14 mouse cellular contexts compared by ENCODE assay signal in genomic region chr5:93144874-93145273, GRCm38 (mm10). TPM values are rescaled to one million over a fixed set of nuclear protein-coding genes. Genes with fewer than 3 reads are reported as not detected.
DNase-seq lines count a peak whose midpoint lies in the region; ATAC-seq and TF ChIP-seq lines count a peak whose summit lies in the region.
"Had no signal": no experiment of that assay in that cellular context is flagged by ENCODE, and none has a peak within 500 bp of the region (broad histone marks: within the 10 kb centered on the region; RNA-seq: fewer than 3 reads in every experiment).

No protein-coding gene starts in this region.

- H3K9me3 ChIP-seq in hindbrain, embryonic 16.5 days (ENCODE audit: control insufficient read depth, low read length), result no peaks in the 10 kb centered on the region
- no peaks in the 10 kb centered on the region for H3K9me3 ChIP-seq in hindbrain, postnatal 0 days (ENCODE audit: low read length)
- H3K9me3 ChIP-seq in forebrain, embryonic 13.5 days (replicated peaks), result no peaks in the 10 kb centered on the region
- H3K9me3 ChIP-seq: heart, embryonic 13.5 days; liver, embryonic 15.5 days; neural tube, embryonic 12.5 days had no signal

- TF ChIP-seq CTCF in hindbrain, postnatal 0 days (IDR thresholded peaks at IDR 0.05; ENCODE audit: low read depth), result no peak

- WGBS in hindbrain, embryonic 16.5 days, result 36% methylated on average over 5 of the region's 5 CpGs
- WGBS in hindbrain, postnatal 0 days, result 19% methylated on average over 5 of the region's 5 CpGs
- WGBS in forebrain, embryonic 13.5 days, result 10% methylated on average over 5 of the region's 5 CpGs

- intact Hi-C loops in left cerebral cortex, postnatal 25 days (cut with DNase I), result no loop called here

- H3K4me3 ChIP-seq in hindbrain, embryonic 16.5 days (ENCODE audit: low read length), result no peak overlapping the region
- no peak overlapping the region for H3K4me3 ChIP-seq in hindbrain, postnatal 0 days (ENCODE audit: low read length)
- no peak overlapping the region for H3K4me3 ChIP-seq in forebrain, embryonic 13.5 days
- H3K4me3 ChIP-seq: heart, embryonic 13.5 days; liver, embryonic 15.5 days; neural tube, embryonic 12.5 days had no signal

- H3K4me1 ChIP-seq in hindbrain, embryonic 16.5 days (ENCODE audit: control insufficient read depth, insufficient read depth, low read depth, low read length), result peaks cover 3% of the 10 kb centered on the region
- H3K4me1 ChIP-seq in hindbrain, postnatal 0 days (ENCODE audit: insufficient read depth, low read length), result no peaks in the 10 kb centered on the region
- H3K4me1 ChIP-seq in forebrain, embryonic 13.5 days, result peaks cover 30% of the 10 kb centered on the region

- no peak overlapping the region for H3K9ac ChIP-seq in hindbrain, embryonic 16.5 days (ENCODE audit: low read depth, low read length)
- no peak overlapping the region for H3K9ac ChIP-seq in hindbrain, postnatal 0 days (replicated peaks; ENCODE audit: low read length)
- H3K9ac ChIP-seq in forebrain, embryonic 13.5 days, result no peak overlapping the region
- H3K9ac ChIP-seq: heart, embryonic 13.5 days; liver, embryonic 15.5 days; neural tube, embryonic 12.5 days had no signal

- no peak for DNase-seq in hindbrain, postnatal 0 days (ENCODE audit: low spot score)
- peak; percentile 32 for DNase-seq in ovary, adult 18-20 months (ENCODE audit: low spot score)
- no peak for DNase-seq in ovary, postnatal 36 days (ENCODE audit: low spot score)
- DNase-seq in layer of hippocampus, adult 18-20 months (ENCODE audit: low spot score in 2 of 2), result no peak
- DNase-seq in left cerebral cortex, postnatal 25 days (ENCODE audit: low spot score in 2 of 2), result no peak
- DNase-seq: cerebellum, adult 9-11 months; kidney, adult 8-10 months; right cerebral cortex, postnatal 14 days had no signal

- no peaks in the 10 kb centered on the region for H3K27me3 ChIP-seq in hindbrain, embryonic 16.5 days (replicated peaks; ENCODE audit: control insufficient read depth, insufficient read depth, low read length)
- no peaks in the 10 kb centered on the region for H3K27me3 ChIP-seq in hindbrain, postnatal 0 days (ENCODE audit: insufficient read depth, low read length)
- no peaks in the 10 kb centered on the region for H3K27me3 ChIP-seq in forebrain, embryonic 13.5 days
- H3K27me3 ChIP-seq: heart, embryonic 13.5 days; liver, embryonic 15.5 days; neural tube, embryonic 12.5 days had no signal

- H3K36me3 ChIP-seq in hindbrain, embryonic 16.5 days (ENCODE audit: control insufficient read depth, insufficient read depth, low read length), result peaks cover 4% of the 10 kb centered on the region
- peaks cover 16% of the 10 kb centered on the region; the same call in 1 of the 2 replicates for H3K36me3 ChIP-seq in hindbrain, postnatal 0 days (ENCODE audit: insufficient read depth, low read length)
- peaks cover 48% of the 10 kb centered on the region for H3K36me3 ChIP-seq in forebrain, embryonic 13.5 days (ENCODE audit: poor library complexity, severe bottlenecking)

- ATAC-seq in hindbrain, embryonic 16.5 days, result no peak
- no peak for ATAC-seq in hindbrain, postnatal 0 days
- peak; percentile 17; the same call in 1 of the 2 replicates for ATAC-seq in forebrain, embryonic 13.5 days
- ATAC-seq: CD4-positive, CD25-positive, alpha-beta regulatory T cell, adult 4 months had no signal

- H3K4me2 ChIP-seq in hindbrain, embryonic 16.5 days (ENCODE audit: low read length), result no peak overlapping the region
- no peak overlapping the region for H3K4me2 ChIP-seq in hindbrain, postnatal 0 days (ENCODE audit: low read depth, low read length)
- H3K4me2 ChIP-seq in forebrain, embryonic 13.5 days, result no peak overlapping the region
- H3K4me2 ChIP-seq: heart, embryonic 13.5 days; liver, embryonic 15.5 days; neural tube, embryonic 12.5 days had no signal

- peak overlapping the region; percentile 12; the same call in 1 of the 2 replicates for H3K27ac ChIP-seq in hindbrain, embryonic 16.5 days (ENCODE audit: low read depth, low read length)
- H3K27ac ChIP-seq in hindbrain, postnatal 0 days, result no peak overlapping the region
- peak overlapping the region; percentile 21; the same call in 1 of the 2 replicates for H3K27ac ChIP-seq in forebrain, embryonic 13.5 days
- H3K27ac ChIP-seq: heart, embryonic 13.5 days; liver, embryonic 15.5 days; neural tube, embryonic 12.5 days had no signal

RNA-seq across cellular contexts. Expression of gene Sept11, which starts 51.6 kb away (rescaled TPM):
- 125 and 150 TPM in 2 replicates for polyA plus RNA-seq in hindbrain, embryonic 16.5 days (2015; fragmentation: Nextera tagmentation; extraction: Ambion mirVana)
- total RNA-seq in hindbrain, postnatal 0 days (2014; rRNA removed), result 79.3 and 88.1 TPM in 2 replicates
- polyA plus RNA-seq in hindbrain, postnatal 0 days (2015; fragmentation: Nextera tagmentation; extraction: Ambion mirVana), result 92.2 and 92.5 TPM in 2 replicates
- polyA plus RNA-seq in forebrain, embryonic 13.5 days (2015; fragmentation: Nextera tagmentation; extraction: Ambion mirVana), result 201 and 207 TPM in 2 replicates
- 10 to 100 TPM; 99.0 to 99.4 TPM for total RNA-seq in layer of hippocampus, adult 18-20 months (2021)
- total RNA-seq in left cerebral cortex, postnatal 25 days (2021), result 100 to 1,000 TPM; 195 to 212 TPM
